Mouse (Mus musculus) intestine, embryonic 15.5 days (tissue): ENCODE results near the gene Krt42. TPM values are rescaled to one million over a fixed set of nuclear protein-coding genes. Genes with fewer than 3 reads are reported as not detected.
"Not testable (repeated sequence)": the region's sequence is repeated elsewhere in the genome, so short reads cannot be mapped to it uniquely, and the experiment has no call there.

Experiments
- ATAC-seq: fragments of 200-750 bp; cut with Nextera tagmentation; 2 replicates; pipeline ENCODE4 v1.8.0; 2017; ENCODE audit warnings: moderate TSS enrichment, moderate library complexity
- H3K27ac ChIP-seq: fragments of 300-500 bp; sonication (generic); 2 replicates; pipeline ENCODE4 v1.5.1; 2015; ENCODE audit warnings: mild to moderate bottlenecking, inconsistent platforms
- H3K27me3 ChIP-seq: fragments of 300-500 bp; sonication (generic); replicated peaks from 2 replicates; pipeline ENCODE4 v1.6.1; 2015; ENCODE audit warnings: inconsistent platforms
- H3K36me3 ChIP-seq: fragments of 300-500 bp; sonication (generic); 2 replicates; pipeline ENCODE4 v1.6.1; 2015; ENCODE audit warnings: inconsistent platforms
- H3K4me1 ChIP-seq: fragments of 300-500 bp; sonication (generic); replicated peaks from 2 replicates; pipeline ENCODE4 v1.6.1; 2015; ENCODE audit warnings: inconsistent platforms
- H3K4me2 ChIP-seq: fragments of 300-500 bp; sonication (generic); replicated peaks from 2 replicates; pipeline ENCODE4 v1.6.1; 2015; ENCODE audit warnings: mild to moderate bottlenecking, inconsistent platforms
- H3K4me3 ChIP-seq: fragments of 300-500 bp; sonication (generic); replicated peaks from 2 replicates; pipeline ENCODE4 v1.5.1; 2015; ENCODE audit warnings: inconsistent platforms
- H3K9ac ChIP-seq: fragments of 300-500 bp; sonication (generic); 2 replicates; pipeline ENCODE4 v1.6.1; 2015; ENCODE audit warnings: inconsistent platforms
- H3K9me3 ChIP-seq: fragments of 300-500 bp; sonication (generic); 2 replicates; pipeline ENCODE4 v1.6.1; 2016; ENCODE audit warnings: inconsistent platforms
- WGBS: fragments of 180-500 bp; shearing (Covaris S2); methylation state at CpG from one replicate; pipeline ENCODE4 v1.1.7; 2015; 5-methylcytosine and 5-hydroxymethylcytosine counted together
- polyA plus RNA-seq: library from polyadenylated mRNA; unstranded; fragments of >200 nt; fragmentation: Nextera tagmentation; extraction: Ambion mirVana; gene quantifications from 2 replicates; pipeline ENCODE4 v1.2.1, GENCODE M21; 2015

Krt42 gene
- not detected in 2 replicates for polyA plus RNA-seq

- no peak within 1 kb of the TSS for H3K4me2 ChIP-seq
- H3K27ac ChIP-seq = no peak within 1 kb of the TSS
- WGBS = 85% methylated on average over 7 of the region's 7 CpGs
- H3K4me3 ChIP-seq = no peak within 1 kb of the TSS
- no peaks in the 10 kb centered on the region for H3K36me3 ChIP-seq
- no peak within 1 kb of the TSS for H3K9ac ChIP-seq
- H3K9me3 ChIP-seq = no peaks in the 10 kb centered on the region
- peaks cover 5% of the 10 kb centered on the region; the same call in 1 of the 2 replicates for H3K27me3 ChIP-seq
- ATAC-seq = no peak
- H3K4me1 ChIP-seq = no peaks in the 10 kb centered on the region
Measured at GRCm38 (mm10) chr11:100269821-100270332, at the start of gene Krt42. Krt42 (minus strand) TSS chr11:100269871.

DNA sequence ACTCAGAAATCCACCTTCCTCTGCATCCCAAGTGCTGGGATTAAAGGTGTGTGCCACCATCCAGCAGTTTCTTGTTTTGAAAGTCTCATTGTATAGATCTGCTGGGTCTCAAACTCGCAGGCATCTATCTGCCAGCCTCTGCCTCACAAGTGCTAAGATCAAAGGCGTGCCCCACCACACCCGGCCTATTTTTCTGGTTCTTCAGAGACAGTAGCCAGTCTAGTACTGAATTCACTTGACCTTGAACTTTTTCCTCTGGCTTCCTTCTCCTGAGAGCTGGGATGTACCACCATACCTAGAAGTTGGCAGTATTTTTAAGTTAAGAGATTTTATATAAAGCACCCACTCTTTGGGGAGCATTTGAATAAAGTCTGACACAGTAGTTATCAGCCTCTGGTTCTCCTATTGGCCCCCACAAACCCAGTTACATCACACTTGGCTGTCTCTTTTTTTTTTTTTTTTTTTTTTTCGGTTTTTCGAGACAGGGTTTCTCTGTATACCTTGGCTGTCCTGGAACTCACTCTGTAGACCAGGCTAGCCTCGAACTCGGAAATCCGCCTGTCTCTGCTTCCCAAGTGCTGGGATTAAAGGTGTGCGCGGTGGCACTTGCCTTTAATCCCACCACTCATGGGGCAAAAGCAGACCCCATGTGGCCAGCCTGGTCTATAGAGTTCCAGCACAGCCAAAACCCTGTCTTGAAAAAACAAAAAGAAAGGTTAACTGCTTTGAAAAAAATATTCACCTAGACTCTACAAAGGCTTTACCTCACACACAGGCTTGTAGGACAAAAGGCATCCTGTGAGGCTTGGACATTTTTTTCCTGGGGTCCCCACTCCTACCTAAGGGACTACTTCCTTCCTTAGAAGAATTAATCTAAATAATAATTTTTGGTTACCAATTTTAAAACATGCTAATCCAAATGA is 49.1 kb upstream of the Krt42 start:
- peak overlapping the region; percentile 36; the same call in 1 of the 2 replicates for H3K9ac ChIP-seq
- H3K27me3 ChIP-seq = no peaks in the 10 kb centered on the region
- WGBS = 84% methylated on average over 10 of the region's 10 CpGs
- H3K4me1 ChIP-seq = peaks cover 4% of the 10 kb centered on the region; the same call in 1 of the 2 replicates
- H3K9me3 ChIP-seq = no peaks in the 10 kb centered on the region
- peak overlapping the region; percentile 66 for H3K4me2 ChIP-seq
- H3K27ac ChIP-seq = no peak overlapping the region; the same call in 1 of the 2 replicates
- peaks cover 13% of the 10 kb centered on the region; the same call in 1 of the 2 replicates for H3K36me3 ChIP-seq
- no peak for ATAC-seq
- H3K4me3 ChIP-seq = peak overlapping the region; percentile 76

- peaks cover 13% of the 10 kb centered on the region; the same call in 1 of the 2 replicates for H3K36me3 ChIP-seq
- WGBS = 37% methylated on average over 6 of the region's 6 CpGs
- no peak overlapping the region for H3K27ac ChIP-seq
Measured at GRCm38 (mm10) chr11:100317826-100318380, 48.2 kb upstream of the Krt42 start.

DNA sequence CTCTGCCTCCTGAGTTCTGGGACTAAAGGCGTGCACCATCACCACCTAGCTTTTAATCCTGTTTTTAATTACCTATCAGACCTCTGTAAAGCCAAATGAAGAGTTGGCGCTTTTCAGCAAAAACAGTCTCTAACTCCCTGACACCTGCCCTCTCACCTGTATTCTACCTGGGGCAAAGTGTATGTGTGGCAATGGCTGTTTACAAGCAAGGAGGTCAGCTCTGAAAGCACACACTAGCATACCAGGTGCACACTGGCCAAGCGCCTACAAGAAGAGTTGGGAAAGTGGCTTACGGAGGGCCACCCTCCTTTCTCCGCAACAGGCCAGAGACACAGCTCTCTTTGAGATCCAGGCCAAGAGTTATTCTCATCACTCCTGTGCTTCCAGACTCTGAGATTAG is 45.8 kb upstream of the Krt42 start:
- no peak for ATAC-seq
- H3K9me3 ChIP-seq = no peaks in the 10 kb centered on the region

More at GRCm38 (mm10) chr11:100317826-100318380, 48.2 kb upstream of the Krt42 start:
- Histone ChIP-seq H3K27me3 (no peaks in the 10 kb centered on the region), H3K4me3 (no peak overlapping the region), H3K4me1 (peaks cover 4% of the 10 kb centered on the region; the same call in 1 of the 2 replicates), H3K9ac (no peak overlapping the region), H3K9me3 (no peaks in the 10 kb centered on the region), H3K4me2 (no peak overlapping the region)
- no peak for ATAC-seq

DNA sequence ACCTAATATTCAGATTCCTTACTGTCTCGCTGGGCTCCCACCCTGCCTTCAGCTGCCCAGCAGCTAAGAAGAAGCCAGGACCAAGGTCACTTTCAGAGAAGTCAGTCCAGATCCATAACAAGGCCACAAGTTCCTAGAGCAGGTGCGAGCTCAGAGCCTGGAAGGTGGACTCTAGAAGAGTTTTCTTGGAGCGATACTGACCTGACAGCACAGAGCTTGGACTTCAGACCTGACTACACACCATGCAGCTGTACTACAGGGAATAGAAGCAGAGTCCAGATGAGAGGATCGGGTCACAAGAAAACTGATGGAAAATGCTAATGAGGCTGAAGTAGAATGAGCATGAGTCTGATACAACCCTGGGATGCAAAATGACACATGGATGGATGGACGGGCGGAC is 43.8 kb upstream of the Krt42 start:
- Histone ChIP-seq H3K4me3 (no peak overlapping the region), H3K4me2 (no peak overlapping the region), H3K27me3 (no peaks in the 10 kb centered on the region), H3K27ac (no peak overlapping the region), H3K36me3 (no peaks in the 10 kb centered on the region), H3K4me1 (no peaks in the 10 kb centered on the region), H3K9ac (no peak overlapping the region), H3K9me3 (no peaks in the 10 kb centered on the region)
- WGBS = 89% methylated on average over 6 of the region's 6 CpGs
- no peak for ATAC-seq

More for the DNA sequence above, 45.8 kb upstream of the Krt42 start:
- 91% methylated on average over 5 of the region's 5 CpGs for WGBS
- H3K4me3 ChIP-seq = no peak overlapping the region
- no peak overlapping the region for H3K9ac ChIP-seq
- H3K27ac ChIP-seq = no peak overlapping the region
- no peak overlapping the region for H3K4me2 ChIP-seq
- no peaks in the 10 kb centered on the region; the same call in 1 of the 2 replicates for H3K4me1 ChIP-seq
- no peaks in the 10 kb centered on the region for H3K27me3 ChIP-seq
- H3K36me3 ChIP-seq = no peaks in the 10 kb centered on the region

DNA sequence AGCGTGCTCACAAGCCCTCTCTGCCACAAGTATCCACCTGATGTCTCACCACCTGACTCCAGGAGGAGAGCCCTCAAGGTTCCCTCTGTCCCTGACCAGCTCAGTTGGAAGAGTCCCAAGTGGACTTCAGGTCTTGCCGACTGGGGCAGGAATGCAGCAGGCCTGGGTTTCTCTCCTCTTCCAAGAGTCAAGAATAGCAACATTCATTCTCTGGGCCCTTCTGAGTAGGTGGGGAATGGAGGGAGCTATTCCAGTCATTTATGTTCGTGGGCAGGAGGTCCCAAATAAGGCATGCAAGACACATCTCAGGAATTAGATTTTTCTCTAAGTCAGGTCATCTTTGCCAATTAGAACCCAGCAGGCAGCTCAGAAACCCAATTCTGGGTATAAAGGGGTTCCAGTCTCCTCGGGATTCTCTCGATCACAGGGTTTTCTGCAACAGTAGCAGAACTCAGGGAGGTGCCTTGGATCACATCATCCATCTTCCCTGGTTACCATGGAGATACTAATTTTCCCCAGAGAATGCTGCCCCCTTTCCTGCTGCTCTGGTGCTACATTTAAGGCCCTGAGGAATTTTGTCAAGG is 42.5 kb upstream of the Krt42 start:
- no peak for ATAC-seq
- Histone ChIP-seq H3K27me3 (no peaks in the 10 kb centered on the region), H3K4me1 (no peaks in the 10 kb centered on the region), H3K9me3 (no peaks in the 10 kb centered on the region), H3K4me3 (no peak overlapping the region), H3K9ac (no peak overlapping the region), H3K27ac (no peak overlapping the region), H3K4me2 (no peak overlapping the region), H3K36me3 (no peaks in the 10 kb centered on the region)
- WGBS = 30% methylated on average over 5 of the region's 5 CpGs

DNA sequence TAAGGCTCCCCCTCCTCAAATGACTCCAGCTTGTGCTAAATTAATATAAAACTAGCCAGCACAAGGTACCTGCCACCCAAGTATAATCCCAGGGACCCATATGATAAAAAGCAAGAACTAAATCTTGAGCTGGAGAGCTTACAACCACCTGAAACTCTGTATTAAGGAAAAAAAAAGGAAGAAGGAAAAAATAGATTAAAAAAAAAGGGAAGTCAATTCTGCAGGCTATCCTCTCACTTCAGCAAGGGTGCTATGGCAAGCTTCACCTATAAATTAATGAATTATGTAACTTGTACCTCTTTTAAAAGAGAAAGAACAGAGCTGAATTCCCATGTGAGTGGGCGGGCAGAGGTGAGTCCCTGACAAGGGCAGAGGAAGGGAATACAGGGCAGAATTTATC is 42.0 kb upstream of the Krt42 start:
- 65% methylated on average over 1 of the region's 1 CpGs for WGBS

GRCm38 (mm10) chr11:100308672-100309071 is 39.0 kb upstream of the Krt42 start:
- H3K9ac ChIP-seq, H3K27ac ChIP-seq, H3K9me3 ChIP-seq, H3K4me1 ChIP-seq, H3K4me3 ChIP-seq, H3K36me3 ChIP-seq, H3K27me3 ChIP-seq, H3K4me2 ChIP-seq, ATAC-seq: not testable (repeated sequence)
- WGBS = 89% methylated on average over 5 of the region's 6 CpGs

More for the DNA sequence above, 42.0 kb upstream of the Krt42 start:
- H3K9ac ChIP-seq = no peak overlapping the region
- ATAC-seq = no peak
- H3K27me3 ChIP-seq = no peaks in the 10 kb centered on the region
- H3K4me2 ChIP-seq = no peak overlapping the region
- no peak overlapping the region for H3K27ac ChIP-seq
- no peaks in the 10 kb centered on the region for H3K4me1 ChIP-seq
- no peak overlapping the region for H3K4me3 ChIP-seq
- no peaks in the 10 kb centered on the region for H3K36me3 ChIP-seq
- H3K9me3 ChIP-seq = no peaks in the 10 kb centered on the region

- Histone ChIP-seq H3K36me3 (no peaks in the 10 kb centered on the region), H3K4me2 (no peak overlapping the region), H3K9me3 (no peaks in the 10 kb centered on the region), H3K27me3 (no peaks in the 10 kb centered on the region), H3K4me3 (no peak overlapping the region), H3K27ac (no peak overlapping the region), H3K9ac (no peak overlapping the region), H3K4me1 (no peaks in the 10 kb centered on the region)
- WGBS = 77% methylated on average over 5 of the region's 5 CpGs
- no peak for ATAC-seq
Measured at GRCm38 (mm10) chr11:100307900-100308299, 38.2 kb upstream of the Krt42 start.

DNA sequence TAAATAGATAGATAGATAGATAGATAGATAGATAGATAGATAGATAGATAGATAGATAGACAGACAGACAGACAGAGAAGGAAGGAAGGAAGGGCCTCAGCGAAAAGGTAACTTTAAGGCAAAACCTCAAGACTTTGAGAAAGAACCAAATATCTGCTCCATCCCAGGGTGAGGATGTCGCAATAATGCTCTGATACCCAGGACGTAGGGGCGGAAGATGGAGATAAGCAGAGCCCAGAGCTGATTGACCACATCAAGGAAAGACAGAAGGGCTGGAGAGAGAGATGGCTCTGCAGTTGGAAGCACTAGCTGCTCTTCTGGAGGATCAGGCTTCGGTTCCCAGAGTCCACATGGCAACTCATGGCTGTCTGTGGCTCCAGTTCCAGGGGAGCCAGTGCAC is 31.6 kb upstream of the Krt42 start:
- H3K36me3 ChIP-seq = no peaks in the 10 kb centered on the region
- H3K4me3 ChIP-seq = no peak overlapping the region
- no peak overlapping the region for H3K9ac ChIP-seq
- no peak overlapping the region for H3K4me2 ChIP-seq
- H3K4me1 ChIP-seq = no peaks in the 10 kb centered on the region
- H3K27me3 ChIP-seq = no peaks in the 10 kb centered on the region
- no peaks in the 10 kb centered on the region for H3K9me3 ChIP-seq
- no peak overlapping the region for H3K27ac ChIP-seq
- WGBS = 77% methylated on average over 5 of the region's 5 CpGs
- ATAC-seq = no peak

GRCm38 (mm10) chr11:100300293-100300692 is 30.6 kb upstream of the Krt42 start:
- 8% methylated on average over 5 of the region's 5 CpGs for WGBS
- Histone ChIP-seq H3K4me3 (no peak overlapping the region), H3K27me3 (no peaks in the 10 kb centered on the region), H3K9me3 (no peaks in the 10 kb centered on the region), H3K4me1 (no peaks in the 10 kb centered on the region), H3K4me2 (no peak overlapping the region), H3K36me3 (no peaks in the 10 kb centered on the region), H3K27ac (no peak overlapping the region), H3K9ac (no peak overlapping the region)
- ATAC-seq = no peak
